Mouse (Mus musculus) testis, adult 2 months (tissue): ENCODE data around the gene Tnf. TPM values are rescaled to one million over a fixed set of nuclear protein-coding genes. Genes with fewer than 3 reads are reported as not detected.

Experiments
- H3K27ac ChIP-seq: fragments of 200-500 bp; 2 replicates; pipeline ENCODE4 v1.5.1; 2012; ENCODE audit warnings: low read depth, low read length; ENCODE audit not compliant: control insufficient read depth, insufficient read depth
- H3K27me3 ChIP-seq: fragments of 200-500 bp; 2 replicates; pipeline ENCODE4 v1.6.1; 2012; ENCODE audit warnings: mild to moderate bottlenecking, low read length, moderate library complexity; ENCODE audit not compliant: control insufficient read depth, insufficient read depth
- H3K36me3 ChIP-seq: fragments of 200-500 bp; 2 replicates; pipeline ENCODE4 v1.6.1; 2012; ENCODE audit warnings: mild to moderate bottlenecking, low read length; ENCODE audit not compliant: control insufficient read depth, insufficient read depth
- H3K4me1 ChIP-seq: fragments of 200-500 bp; 2 replicates; pipeline ENCODE4 v1.6.1; 2012; ENCODE audit warnings: low read length; ENCODE audit not compliant: control insufficient read depth, insufficient read depth
- H3K4me3 ChIP-seq: fragments of 200-500 bp; 2 replicates; pipeline ENCODE4 v1.5.1; 2012; ENCODE audit warnings: low read depth, mild to moderate bottlenecking, low read length, moderate library complexity, mixed read lengths; ENCODE audit not compliant: control insufficient read depth
- CTCF ChIP-seq: fragments of 200-500 bp; IDR thresholded peaks from 2 replicates; pipeline ENCODE4 v1.5.1; 2012; ENCODE audit warnings: low read depth, mild to moderate bottlenecking, inconsistent platforms, low read length, moderate library complexity; ENCODE audit not compliant: control insufficient read depth, insufficient read depth, insufficient replicate concordance
- POLR2A ChIP-seq: fragments of 200-500 bp; IDR thresholded peaks from 2 replicates; pipeline ENCODE4 v1.6.1; 2012; ENCODE audit warnings: low read depth, mild to moderate bottlenecking, inconsistent platforms, low read length, moderate library complexity; ENCODE audit not compliant: control insufficient read depth
- polyA plus RNA-seq: library from polyadenylated mRNA; depleted of rRNA; stranded (reverse); fragments of >200 nt; gene quantifications from 2 replicates; pipeline ENCODE4 v1.2.3, GENCODE M21; 2012

The Tnf gene
- polyA plus RNA-seq, 1 experiment, result 0.07 TPM

- no peaks in the 10 kb centered on the region for H3K36me3 ChIP-seq
- TF ChIP-seq POLR2A (no peak), CTCF (no peak)
- H3K4me1 ChIP-seq, result peaks cover 10% of the 10 kb centered on the region
- H3K4me3 ChIP-seq, result no peak overlapping the region
- H3K27ac ChIP-seq, result no peak overlapping the region
- no peaks in the 10 kb centered on the region for H3K27me3 ChIP-seq
Observed at GRCm38 (mm10) chr17:35219601-35220041, 17.8 kb upstream of the Tnf start.

DNA sequence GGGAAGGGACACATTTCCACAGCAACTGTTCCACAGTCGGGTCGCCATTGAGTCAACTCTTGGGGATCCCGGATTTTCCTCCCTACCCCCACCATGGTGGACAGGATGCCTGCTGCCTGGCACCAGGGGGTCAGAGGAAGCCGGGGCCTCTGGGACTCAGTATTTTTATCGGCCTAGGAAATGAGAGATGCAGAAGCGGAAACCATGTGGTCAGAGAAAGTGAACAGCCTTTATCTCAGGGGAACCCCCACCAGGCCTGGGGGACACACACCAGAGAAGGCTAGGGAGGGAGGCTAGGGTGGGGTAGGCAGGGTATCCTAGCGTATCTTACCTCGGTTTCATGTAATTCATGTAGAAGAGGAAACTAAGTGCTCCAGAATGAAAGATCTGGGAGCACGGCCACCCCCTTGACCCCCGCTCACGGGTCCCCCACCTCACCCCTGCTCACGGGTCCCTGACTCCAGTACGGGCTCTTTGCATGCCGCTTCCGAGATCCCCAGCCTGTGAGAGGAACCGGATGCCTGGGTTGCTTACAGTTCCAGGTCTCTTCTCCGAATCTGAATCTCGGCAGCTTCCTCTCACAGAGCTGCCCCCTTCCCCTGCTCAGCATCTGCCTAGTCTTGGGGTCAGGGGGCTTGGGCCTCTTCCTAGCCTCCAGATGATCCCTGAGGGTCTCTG, 16.8 kb upstream of the Tnf start:
- Histone ChIP-seq H3K4me1 (peaks cover 10% of the 10 kb centered on the region), H3K36me3 (no peaks in the 10 kb centered on the region), H3K4me3 (no peak overlapping the region), H3K27me3 (no peaks in the 10 kb centered on the region), H3K27ac (no peak overlapping the region)
- TF ChIP-seq CTCF, result no peak

DNA sequence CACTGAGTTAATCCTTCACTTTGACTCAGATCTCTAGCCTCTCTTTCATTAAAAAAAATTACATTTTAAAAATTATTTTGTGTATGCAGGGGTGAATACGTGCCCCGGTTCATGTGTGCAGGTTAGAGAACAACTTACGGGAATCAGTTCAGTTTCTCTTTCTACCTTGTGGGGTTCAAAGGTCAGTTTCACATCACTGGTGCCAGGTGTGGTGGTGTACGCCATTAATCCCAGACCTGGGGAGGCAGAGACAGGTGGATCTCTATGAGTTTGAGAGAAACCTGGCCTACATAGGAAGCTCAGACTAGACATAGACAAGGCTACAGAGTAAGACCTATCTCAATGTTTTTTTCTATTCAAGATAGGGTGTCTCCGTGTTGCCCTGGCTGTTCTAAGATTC, 11.3 kb upstream of the Tnf start:
- H3K4me1 ChIP-seq, result no peaks in the 10 kb centered on the region
- TF ChIP-seq POLR2A (no peak), CTCF (no peak)
- no peaks in the 10 kb centered on the region for H3K36me3 ChIP-seq
- no peaks in the 10 kb centered on the region for H3K27me3 ChIP-seq
- H3K4me3 ChIP-seq, result no peak overlapping the region
- no peak overlapping the region for H3K27ac ChIP-seq

- Histone ChIP-seq H3K36me3 (no peaks in the 10 kb centered on the region), H3K4me3 (no peak overlapping the region), H3K27ac (no peak overlapping the region), H3K4me1 (no peaks in the 10 kb centered on the region), H3K27me3 (no peaks in the 10 kb centered on the region)
- TF ChIP-seq CTCF (no peak), POLR2A (no peak)
Observed at GRCm38 (mm10) chr17:35210593-35210992, 8.8 kb upstream of the Tnf start.

DNA sequence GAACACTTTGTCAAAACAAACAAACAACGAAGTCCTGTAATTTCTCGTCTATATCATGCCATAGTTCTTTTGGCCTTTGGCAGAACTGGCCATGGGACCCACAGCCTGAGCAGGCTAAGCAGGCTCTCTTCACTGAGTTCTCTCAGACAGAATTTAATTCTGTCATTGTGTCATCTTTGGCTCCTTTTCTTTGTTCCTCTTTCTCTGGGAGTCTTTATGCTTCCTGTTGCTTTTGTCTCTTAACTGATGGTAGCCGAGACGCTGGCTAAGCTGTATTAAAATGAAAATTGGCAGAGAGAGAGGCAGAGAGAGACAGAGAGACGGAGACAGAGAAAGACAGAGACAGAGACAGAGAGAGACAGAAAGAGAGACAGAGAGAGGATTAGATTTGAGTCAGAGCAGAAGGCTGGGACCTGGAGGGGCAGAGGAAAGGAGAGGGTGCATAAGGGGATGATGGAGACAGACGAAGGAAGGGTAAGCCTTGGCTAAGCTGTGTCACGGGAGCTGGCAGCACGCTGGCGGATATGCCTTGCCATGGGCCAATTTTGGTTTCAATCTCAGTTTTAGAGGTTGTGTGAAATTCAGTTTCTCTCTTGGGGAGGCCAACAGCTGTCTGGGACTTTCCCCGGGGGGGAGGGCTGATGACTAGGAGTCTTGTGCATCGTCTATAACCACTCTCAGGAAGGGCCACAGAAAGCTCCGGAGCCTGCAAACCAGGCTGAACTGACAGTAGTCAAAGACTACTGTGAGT, 8.2 kb upstream of the Tnf start:
- Histone ChIP-seq H3K4me3 (no peak overlapping the region), H3K4me1 (0 out of 2 replicates have a peak, but pooled peaks cover under 1% of the 10 kb centered on the region), H3K27me3 (no peaks in the 10 kb centered on the region), H3K27ac (no peak overlapping the region), H3K36me3 (no peaks in the 10 kb centered on the region)
- TF ChIP-seq CTCF, result no peak
- no peak for TF ChIP-seq POLR2A

DNA sequence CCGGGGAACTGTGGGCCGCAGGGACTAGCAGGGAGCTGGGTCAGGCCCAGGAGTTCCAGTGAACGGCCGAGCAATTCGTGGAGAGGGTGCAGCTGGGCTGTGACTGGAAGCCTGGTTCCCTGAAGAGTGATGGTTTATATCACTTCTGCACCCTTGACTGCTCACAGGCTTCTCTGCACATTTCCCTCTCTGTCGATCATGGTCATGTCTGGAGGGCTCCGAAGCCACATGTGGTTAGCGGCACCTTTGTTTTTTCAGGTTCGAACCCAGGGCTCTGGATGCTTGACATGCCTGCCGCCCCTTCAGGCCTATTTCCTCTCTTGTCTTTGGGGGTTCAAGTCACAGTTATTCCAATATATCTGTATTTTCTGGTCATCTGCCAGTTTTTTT, 3.6 kb upstream of the Tnf start:
- no peak for TF ChIP-seq CTCF
- TF ChIP-seq POLR2A, result no peak
- Histone ChIP-seq H3K4me3 (no peak overlapping the region), H3K27ac (no peak overlapping the region), H3K36me3 (no peaks in the 10 kb centered on the region), H3K4me1 (0 out of 2 replicates have a peak, but pooled peaks cover 2% of the 10 kb centered on the region), H3K27me3 (no peaks in the 10 kb centered on the region)

- Histone ChIP-seq H3K4me3 (no peak within 1 kb of the TSS), H3K36me3 (no peaks in the 10 kb centered on the region), H3K27me3 (no peaks in the 10 kb centered on the region), H3K27ac (no peak within 1 kb of the TSS), H3K4me1 (0 out of 2 replicates have a peak, but pooled peaks cover 2% of the 10 kb centered on the region)
- TF ChIP-seq POLR2A (no peak), CTCF (no peak)
Observed at GRCm38 (mm10) chr17:35204494-35205379, 2.9 kb upstream of the Tnf start, which contains the start of gene Lta. Gene Lta (minus strand): TSS chr17:35205351.
